Mouse (Mus musculus): Measurements from ENCODE around the gene Mrps17. TPM values are rescaled to one million over a fixed set of nuclear protein-coding genes. Genes with fewer than 3 reads are reported as not detected.
A peak's percentile ranks its signal among the peaks of the same experiment; 100 is the strongest.

The Mrps17 gene
- total and polyA plus RNA-seq, 2 experiments from 2014 or later: 173 to 196 TPM

GRCm38 (mm10) chr5:129742903-129743488 is 27.7 kb downstream of the Mrps17 start:
- Histone ChIP-seq H3K4me2 (ENCODE audit: low read depth, low read length) (no peak overlapping the region), H3K9ac (replicated peaks; ENCODE audit: low read depth, low read length) (no peak overlapping the region), H3K4me1 (ENCODE audit: control insufficient read depth, insufficient read depth) (peaks cover 8% of the 10 kb centered on the region; the same call in 1 of the 2 replicates), H3K4me3 (ENCODE audit: low read depth, low read length) (no peak overlapping the region), H3K9me3 (replicated peaks; ENCODE audit: control insufficient read depth, low read length) (no peaks in the 10 kb centered on the region), H3K36me3 (replicated peaks; ENCODE audit: control insufficient read depth, insufficient read depth, low read length) (peaks cover 70% of the 10 kb centered on the region), H3K27me3 (ENCODE audit: control insufficient read depth, insufficient read depth, low read length) (no peaks in the 10 kb centered on the region), H3K27ac (ENCODE audit: low read depth) (peak overlapping the region; percentile 64)
- DNase-seq (ENCODE audit: low spot score): no peak
- TF ChIP-seq CTCF (IDR thresholded peaks at IDR 0.05; ENCODE audit: low read depth) (no peak), EP300 (IDR thresholded peaks at IDR 0.05; ENCODE audit: low read depth) (no peak)
- ATAC-seq (ENCODE audit: insufficient read depth, low read depth): no peak
- 46% methylated on average over 7 of the region's 7 CpGs for WGBS

GRCm38 (mm10) chr5:129744050-129744449 is 28.8 kb downstream of the Mrps17 start:
- no peak overlapping the region for H3K9ac ChIP-seq (replicated peaks; ENCODE audit: low read depth, low read length)

GRCm38 (mm10) chr5:129756886-129757285 is 41.6 kb downstream of the Mrps17 start:
- Histone ChIP-seq H3K36me3 (replicated peaks; ENCODE audit: control insufficient read depth, insufficient read depth, low read length) (peaks cover 63% of the 10 kb centered on the region), H3K27me3 (ENCODE audit: control insufficient read depth, insufficient read depth, low read length) (no peaks in the 10 kb centered on the region)
- TF ChIP-seq EP300 (IDR thresholded peaks at IDR 0.05; ENCODE audit: low read depth) (no peak), CTCF (IDR thresholded peaks at IDR 0.05; ENCODE audit: low read depth) (no peak)

More at GRCm38 (mm10) chr5:129744050-129744449, 28.8 kb downstream of the Mrps17 start:
- Histone ChIP-seq H3K9me3 (replicated peaks; ENCODE audit: control insufficient read depth, low read length) (no peaks in the 10 kb centered on the region), H3K36me3 (replicated peaks; ENCODE audit: control insufficient read depth, insufficient read depth, low read length) (peaks cover 81% of the 10 kb centered on the region), H3K27me3 (ENCODE audit: control insufficient read depth, insufficient read depth, low read length) (no peaks in the 10 kb centered on the region), H3K4me2 (ENCODE audit: low read depth, low read length) (no peak overlapping the region), H3K4me3 (ENCODE audit: low read depth, low read length) (no peak overlapping the region), H3K4me1 (ENCODE audit: control insufficient read depth, insufficient read depth) (peaks cover 8% of the 10 kb centered on the region; the same call in 1 of the 2 replicates), H3K27ac (ENCODE audit: low read depth) (peak overlapping the region; percentile 64)
- 18% methylated on average over 6 of the region's 6 CpGs for WGBS
- TF ChIP-seq CTCF (IDR thresholded peaks at IDR 0.05; ENCODE audit: low read depth) (no peak), EP300 (IDR thresholded peaks at IDR 0.05; ENCODE audit: low read depth) (no peak)
- DNase-seq (ENCODE audit: low spot score) (no peak), ATAC-seq (ENCODE audit: insufficient read depth, low read depth) (no peak)

GRCm38 (mm10) chr5:129759929-129760480 is 44.7 kb downstream of the Mrps17 start:
- H3K9ac ChIP-seq (replicated peaks; ENCODE audit: low read depth, low read length): no peak overlapping the region
- no peaks in the 10 kb centered on the region for H3K4me1 ChIP-seq (ENCODE audit: control insufficient read depth, insufficient read depth)
- no peak for DNase-seq (ENCODE audit: low spot score)
- no peak overlapping the region for H3K4me3 ChIP-seq (ENCODE audit: low read depth, low read length)
- H3K36me3 ChIP-seq (replicated peaks; ENCODE audit: control insufficient read depth, insufficient read depth, low read length): peaks cover 35% of the 10 kb centered on the region
- H3K27ac ChIP-seq (ENCODE audit: low read depth): no peak overlapping the region
- H3K27me3 ChIP-seq (ENCODE audit: control insufficient read depth, insufficient read depth, low read length): no peaks in the 10 kb centered on the region
- no peak for ATAC-seq (ENCODE audit: insufficient read depth, low read depth)
- H3K9me3 ChIP-seq (replicated peaks; ENCODE audit: control insufficient read depth, low read length): no peaks in the 10 kb centered on the region
- TF ChIP-seq EP300 (IDR thresholded peaks at IDR 0.05; ENCODE audit: low read depth) (no peak), CTCF (IDR thresholded peaks at IDR 0.05; ENCODE audit: low read depth) (no peak)
- 73% methylated on average over 13 of the region's 13 CpGs for WGBS
- H3K4me2 ChIP-seq (ENCODE audit: low read depth, low read length): no peak overlapping the region

More at GRCm38 (mm10) chr5:129756886-129757285, 41.6 kb downstream of the Mrps17 start:
- Histone ChIP-seq H3K27ac (ENCODE audit: low read depth) (no peak overlapping the region), H3K4me3 (ENCODE audit: low read depth, low read length) (no peak overlapping the region), H3K9ac (replicated peaks; ENCODE audit: low read depth, low read length) (no peak overlapping the region), H3K4me1 (ENCODE audit: control insufficient read depth, insufficient read depth) (no peaks in the 10 kb centered on the region), H3K4me2 (ENCODE audit: low read depth, low read length) (no peak overlapping the region), H3K9me3 (replicated peaks; ENCODE audit: control insufficient read depth, low read length) (no peaks in the 10 kb centered on the region)
- ATAC-seq (ENCODE audit: insufficient read depth, low read depth): no peak
- DNase-seq (ENCODE audit: low spot score): no peak
- WGBS: 90% methylated on average over 20 of the region's 20 CpGs

- Histone ChIP-seq H3K4me2 (ENCODE audit: low read depth, low read length) (no peak overlapping the region), H3K9me3 (replicated peaks; ENCODE audit: control insufficient read depth, low read length) (no peaks in the 10 kb centered on the region), H3K27ac (ENCODE audit: low read depth) (no peak overlapping the region), H3K27me3 (ENCODE audit: control insufficient read depth, insufficient read depth, low read length) (no peaks in the 10 kb centered on the region), H3K36me3 (replicated peaks; ENCODE audit: control insufficient read depth, insufficient read depth, low read length) (peaks cover 22% of the 10 kb centered on the region), H3K4me3 (ENCODE audit: low read depth, low read length) (no peak overlapping the region), H3K4me1 (ENCODE audit: control insufficient read depth, insufficient read depth) (no peaks in the 10 kb centered on the region), H3K9ac (replicated peaks; ENCODE audit: low read depth, low read length) (no peak overlapping the region)
- TF ChIP-seq CTCF (IDR thresholded peaks at IDR 0.05; ENCODE audit: low read depth): no peak
- no peak for TF ChIP-seq EP300 (IDR thresholded peaks at IDR 0.05; ENCODE audit: low read depth)
- ATAC-seq (ENCODE audit: insufficient read depth, low read depth) (no peak), DNase-seq (ENCODE audit: low spot score) (no peak)
- 78% methylated on average over 18 of the region's 18 CpGs for WGBS
Measured at GRCm38 (mm10) chr5:129761865-129762540, 46.7 kb downstream of the Mrps17 start.
